Mouse (Mus musculus) neutrophil, adult 5-6 weeks (primary cell): ENCODE measurements around the gene Olfr1440. TPM values are rescaled to one million over a fixed set of nuclear protein-coding genes. Genes with fewer than 3 reads are reported as not detected.

Experiments used
- ATAC-seq: fragments of 151-379, 151-347 bp; 2 replicates; pipeline ENCODE4 v1.8.0; 2017; ENCODE audit warnings: mild to moderate bottlenecking, moderate TSS enrichment; ENCODE audit not compliant: insufficient number of reproducible peaks, poor library complexity, low FRiP score, severe bottlenecking; ENCODE audit errors: extremely low read depth
- total RNA-seq: library from RNA; stranded (forward); fragments of 200-1000 nt; gene quantifications from 2 replicates; pipeline ENCODE4 v1.2.3, GENCODE M21; 2017

Gene Olfr1440
- not detected in 2 replicates for total RNA-seq

- ATAC-seq, result no peak
Observed at GRCm38 (mm10) chr19:12386979-12387378, at the start of gene Olfr1440. TSS of gene Olfr1440 (plus strand) at chr19:12387279.

- ATAC-seq, result no peak
Observed at GRCm38 (mm10) chr19:12373004-12373403, 14.1 kb upstream of the Olfr1440 start.

GRCm38 (mm10) chr19:12374465-12375025 lies 12.5 kb upstream of the Olfr1440 start:
- no peak for ATAC-seq

GRCm38 (mm10) chr19:12413737-12414136 lies 26.7 kb downstream of the Olfr1440 start:
- no peak for ATAC-seq

GRCm38 (mm10) chr19:12417361-12417760 lies 30.3 kb downstream of the Olfr1440 start, which contains the start of gene Olfr1441:
TSS of gene Olfr1441 (plus strand) at chr19:12417433.
- no peak for ATAC-seq

- ATAC-seq, result no peak
Observed at GRCm38 (mm10) chr19:12418312-12418711, 31.2 kb downstream of the Olfr1440 start.

DNA sequence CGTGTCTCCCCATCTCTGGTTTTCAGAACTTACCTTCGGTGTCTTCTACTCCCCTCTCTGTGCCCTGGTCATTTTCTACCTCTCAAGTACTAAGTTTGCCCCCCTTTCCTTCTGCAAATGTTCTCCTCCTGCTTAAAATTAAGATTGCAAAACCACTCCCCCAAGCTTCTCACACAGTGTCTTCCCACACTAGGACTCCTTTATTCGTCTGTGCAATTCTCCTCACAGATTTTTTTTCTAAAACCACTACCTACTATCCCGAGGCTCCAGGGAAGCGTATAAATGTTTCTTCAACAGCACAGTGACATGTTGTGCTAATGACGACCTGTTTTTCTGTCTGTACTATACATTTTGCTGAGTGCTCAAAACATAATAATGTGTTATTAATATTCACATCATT lies 33.5 kb downstream of the Olfr1440 start:
- no peak for ATAC-seq

- ATAC-seq, result no peak
Observed at GRCm38 (mm10) chr19:12421680-12422079, 34.6 kb downstream of the Olfr1440 start.

DNA sequence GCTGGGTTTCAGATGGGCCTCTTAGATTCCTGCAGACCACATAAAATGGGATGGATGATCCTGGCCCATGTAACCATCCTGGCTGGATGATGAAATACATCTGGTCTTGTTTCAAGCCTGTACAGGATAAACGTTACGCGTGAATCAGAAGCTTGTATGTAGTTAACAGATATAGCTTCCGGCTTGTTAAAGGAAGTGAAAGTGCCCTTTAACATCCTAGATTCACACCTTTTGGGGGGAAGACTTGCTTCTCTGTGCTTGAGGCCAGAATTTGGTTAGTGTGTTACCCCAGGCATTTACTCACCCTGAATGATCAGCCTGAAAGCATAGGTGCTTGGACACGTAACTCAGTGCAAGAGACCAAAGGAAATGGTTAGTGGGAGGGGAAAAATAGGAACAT lies 40.0 kb downstream of the Olfr1440 start:
- ATAC-seq, result peak; percentile 73

GRCm38 (mm10) chr19:12427605-12428004 lies 40.5 kb downstream of the Olfr1440 start, which contains the start of gene Pfpl:
TSS of gene Pfpl (plus strand) at chr19:12427905.
- no peak for ATAC-seq

GRCm38 (mm10) chr19:12433033-12433432 lies 46.0 kb downstream of the Olfr1440 start:
- ATAC-seq, result peak; percentile 87

DNA sequence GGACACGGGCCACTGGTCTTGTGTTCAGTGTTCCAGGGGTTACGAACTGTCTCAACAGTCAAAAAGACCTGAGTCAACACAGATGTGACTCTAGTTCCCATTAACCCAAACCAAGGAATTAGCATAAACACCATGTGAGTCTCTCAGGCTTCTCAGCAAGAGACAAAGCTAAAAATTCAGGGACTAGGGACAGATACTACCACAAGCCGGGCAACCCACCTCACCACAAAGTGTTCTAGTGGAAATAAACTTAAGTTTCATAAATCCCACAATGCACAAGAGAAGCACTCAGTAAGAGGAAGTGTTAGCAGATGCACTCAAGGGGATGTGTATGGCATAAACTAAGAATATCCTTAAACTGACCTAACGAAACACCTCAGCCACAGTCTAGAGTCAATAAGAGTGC lies 47.9 kb downstream of the Olfr1440 start:
- peak; percentile 49 for ATAC-seq

GRCm38 (mm10) chr19:12435750-12436524 lies 48.9 kb downstream of the Olfr1440 start:
- ATAC-seq, result no peak

GRCm38 (mm10) chr19:12439581-12439980 lies 52.5 kb downstream of the Olfr1440 start:
- ATAC-seq, result no peak

- peak; percentile 54; the same call in 1 of the 2 replicates for ATAC-seq
Observed at GRCm38 (mm10) chr19:12440103-12440725, 53.1 kb downstream of the Olfr1440 start.

DNA sequence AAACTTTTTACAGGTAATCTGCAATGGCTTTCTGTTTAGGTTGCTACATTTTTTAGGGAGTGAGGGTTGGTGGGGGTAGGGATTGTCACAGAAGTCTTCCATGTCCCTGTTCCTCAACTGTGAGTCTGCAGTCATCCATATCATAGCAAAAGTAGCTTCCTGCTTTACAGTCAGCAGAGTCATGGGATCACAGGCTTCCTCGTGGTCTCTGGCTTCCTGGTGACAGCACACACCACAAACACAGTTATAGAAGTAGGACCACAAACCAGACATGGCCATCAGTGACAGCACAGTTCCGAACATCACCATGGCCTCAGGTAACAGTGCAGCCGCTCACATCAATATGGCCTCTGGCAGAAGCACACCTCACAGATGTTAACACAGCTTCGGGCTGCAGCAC lies 55.5 kb downstream of the Olfr1440 start:
- ATAC-seq, result peak; percentile 9; the same call in 1 of the 2 replicates

DNA sequence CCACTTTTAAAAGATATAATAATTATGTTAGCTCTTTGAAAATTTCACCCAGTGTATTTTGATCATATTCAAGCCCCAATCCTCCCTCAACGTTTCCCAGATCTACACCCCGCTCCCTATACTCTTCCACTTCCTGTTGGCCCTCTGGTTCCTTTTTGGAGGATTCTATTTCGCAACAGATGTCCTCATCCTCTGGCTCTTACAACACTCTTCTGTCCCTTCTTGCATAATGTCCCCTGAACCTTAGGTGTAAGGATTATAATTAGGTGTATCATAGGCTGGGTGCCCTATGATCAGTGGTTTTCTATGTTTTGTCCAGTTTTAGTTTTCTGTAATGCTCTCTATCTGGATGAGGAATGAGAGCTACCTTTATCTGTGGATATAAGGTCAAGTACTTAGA lies 57.9 kb downstream of the Olfr1440 start:
- peak; percentile 63; the same call in 1 of the 2 replicates for ATAC-seq
